Mouse (Mus musculus): Measurements from ENCODE around the gene Arhgef6. TPM values are rescaled to one million over a fixed set of nuclear protein-coding genes. Genes with fewer than 3 reads are reported as not detected.

The Arhgef6 gene
- polyA plus RNA-seq (2021) = 0.18 TPM

DNA sequence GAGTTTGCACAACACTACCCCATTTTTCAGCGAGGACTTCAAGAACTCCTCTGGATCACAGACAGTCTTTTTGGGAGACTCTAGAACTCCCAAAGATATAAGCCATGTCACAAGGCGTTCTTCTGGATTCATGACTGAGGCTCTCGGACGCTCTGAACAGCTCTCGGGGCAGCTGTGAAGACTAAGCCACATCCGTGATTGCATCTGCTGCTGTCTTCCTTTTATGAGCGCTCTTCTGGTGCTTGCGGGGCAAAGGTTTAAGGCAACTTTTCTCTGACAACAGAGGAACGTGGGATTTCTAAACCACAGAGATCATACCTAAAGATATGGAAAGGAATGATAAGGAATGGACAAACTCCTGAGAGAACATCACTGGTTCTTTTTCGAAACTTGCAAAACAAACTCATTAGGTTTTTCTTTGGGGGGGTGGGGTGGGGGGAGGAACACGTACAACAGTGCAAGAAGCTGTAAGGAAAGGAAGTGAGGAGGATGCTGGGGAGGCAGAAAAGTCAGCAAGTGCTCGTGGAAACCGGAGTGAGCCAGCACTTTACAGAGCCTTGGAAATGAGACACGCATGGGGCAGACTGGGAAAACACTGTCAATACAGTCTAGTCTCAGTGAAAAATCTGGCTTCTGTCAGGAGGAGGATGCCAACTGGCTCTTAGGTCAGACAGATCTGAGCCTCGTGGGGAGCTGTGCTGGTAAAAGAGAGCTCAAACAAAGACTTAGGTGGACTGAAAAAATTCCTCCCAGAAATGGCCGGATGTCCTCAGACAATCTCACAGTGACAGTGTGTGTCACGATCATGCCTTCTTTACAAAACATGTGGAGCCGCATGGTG lies at the start of gene Arhgef6:
TSS of gene Arhgef6 (minus strand) at position 359 of the 841 bp plus-strand sequence.
- ChIA-PET POLR2A (interaction anchor here (1.0 kb wide), 1 partner anchor 8 kb away, joined by 3 read pairs; no protein-coding TSS in a partner anchor), CTCF (no interaction called here)
- in situ Hi-C loops (cut with MboI; ENCODE audit: low pct_unique_long_range_greater_than_20kb) = no loop called here
- ATAC-seq (no peak), DNase-seq (ENCODE audit: low read depth, low spot score) (no peak)
- H3K27me3 ChIP-seq = peaks cover 35% of the 10 kb centered on the region
- no peak for TF ChIP-seq CTCF (IDR thresholded peaks at IDR 0.05)

DNA sequence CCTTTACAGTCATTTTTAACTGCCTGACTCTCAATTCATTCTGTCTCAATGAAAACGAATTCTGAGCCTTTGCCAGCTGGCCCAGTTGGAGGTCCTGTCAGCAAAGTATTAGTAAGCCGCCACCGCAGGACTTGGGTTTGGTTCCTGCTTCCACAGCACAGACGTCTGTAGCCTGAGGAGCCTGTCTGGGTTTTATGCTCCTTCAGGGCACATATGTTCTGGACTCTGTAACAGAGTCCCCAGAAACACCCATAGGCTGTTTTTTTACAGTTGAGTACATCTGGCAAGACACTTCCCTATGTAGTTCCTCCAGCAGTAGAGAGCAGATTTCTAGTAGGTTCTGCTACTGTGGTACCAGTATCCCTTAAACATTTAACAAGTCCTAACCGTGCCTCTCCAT lies 42.4 kb upstream of the Arhgef6 start:
- DNase-seq (ENCODE audit: low read depth, low spot score) (no peak), ATAC-seq (no peak)
- peaks cover 12% of the 10 kb centered on the region for H3K27me3 ChIP-seq
- in situ Hi-C loops (cut with MboI; ENCODE audit: low pct_unique_long_range_greater_than_20kb) = no loop called here
- ChIA-PET POLR2A (no interaction called here), CTCF (no interaction called here)
- TF ChIP-seq CTCF (IDR thresholded peaks at IDR 0.05) = no peak

- CTCF ChIA-PET = no interaction called here
Observed at GRCm38 (mm10) chrX:57378579-57378978, 40.0 kb upstream of the Arhgef6 start.

DNA sequence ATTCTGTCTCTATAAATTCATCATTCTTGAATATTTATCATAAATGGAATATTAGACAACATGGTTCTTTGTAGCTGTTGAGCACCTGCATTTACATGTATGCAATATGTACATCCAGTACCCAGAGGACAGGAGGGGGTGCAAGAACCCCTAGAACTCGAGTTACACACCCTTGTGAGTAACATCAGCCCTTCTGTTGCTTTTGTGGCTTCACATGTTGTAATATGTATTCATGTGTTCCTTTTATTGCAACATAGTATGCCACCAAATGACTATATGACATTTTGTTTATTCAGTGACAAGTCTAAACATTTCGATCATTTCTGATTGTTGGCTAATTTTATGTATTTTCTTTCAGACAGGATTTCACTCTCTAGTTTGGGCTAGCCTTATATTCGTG lies 38.6 kb upstream of the Arhgef6 start:
- in situ Hi-C loops (cut with MboI; ENCODE audit: low pct_unique_long_range_greater_than_20kb) = no loop called here
- ATAC-seq = no peak
- H3K27me3 ChIP-seq = peaks cover 2% of the 10 kb centered on the region
- POLR2A ChIA-PET = no interaction called here
- CTCF ChIA-PET = no interaction called here
- DNase-seq (ENCODE audit: low read depth, low spot score) = no peak
- TF ChIP-seq CTCF (IDR thresholded peaks at IDR 0.05) = no peak

More at GRCm38 (mm10) chrX:57378579-57378978, 40.0 kb upstream of the Arhgef6 start:
- DNase-seq (ENCODE audit: low read depth, low spot score) = no peak
- in situ Hi-C loops (cut with MboI; ENCODE audit: low pct_unique_long_range_greater_than_20kb) = no loop called here
- TF ChIP-seq CTCF (IDR thresholded peaks at IDR 0.05) = no peak
- POLR2A ChIA-PET = no interaction called here
- H3K27me3 ChIP-seq = peaks cover 6% of the 10 kb centered on the region
- ATAC-seq = no peak

DNA sequence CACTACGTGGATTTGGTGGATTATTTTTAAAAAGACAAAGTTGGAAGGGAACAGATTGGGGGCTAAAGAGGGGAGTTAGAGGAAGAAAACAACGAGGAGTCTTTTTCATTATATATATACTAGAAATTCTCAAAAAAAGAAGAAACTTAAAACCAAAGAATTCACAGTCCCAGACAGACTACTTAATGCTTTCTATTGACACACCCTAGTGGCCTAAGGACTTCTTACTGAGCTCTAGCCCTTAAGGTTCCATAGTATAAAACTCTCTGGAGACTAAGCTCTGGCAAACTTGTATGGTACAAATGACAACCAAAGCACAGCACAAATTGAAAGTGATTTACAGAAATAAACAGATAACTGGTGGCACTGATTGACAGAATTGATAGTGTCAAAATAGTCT lies 35.5 kb upstream of the Arhgef6 start:
- ATAC-seq = no peak
- POLR2A ChIA-PET = no interaction called here
- no peak for TF ChIP-seq CTCF (IDR thresholded peaks at IDR 0.05)
- CTCF ChIA-PET = no interaction called here
- in situ Hi-C loops (cut with MboI; ENCODE audit: low pct_unique_long_range_greater_than_20kb) = no loop called here
- H3K27me3 ChIP-seq = peaks cover 2% of the 10 kb centered on the region
- DNase-seq (ENCODE audit: low read depth, low spot score) = no peak

DNA sequence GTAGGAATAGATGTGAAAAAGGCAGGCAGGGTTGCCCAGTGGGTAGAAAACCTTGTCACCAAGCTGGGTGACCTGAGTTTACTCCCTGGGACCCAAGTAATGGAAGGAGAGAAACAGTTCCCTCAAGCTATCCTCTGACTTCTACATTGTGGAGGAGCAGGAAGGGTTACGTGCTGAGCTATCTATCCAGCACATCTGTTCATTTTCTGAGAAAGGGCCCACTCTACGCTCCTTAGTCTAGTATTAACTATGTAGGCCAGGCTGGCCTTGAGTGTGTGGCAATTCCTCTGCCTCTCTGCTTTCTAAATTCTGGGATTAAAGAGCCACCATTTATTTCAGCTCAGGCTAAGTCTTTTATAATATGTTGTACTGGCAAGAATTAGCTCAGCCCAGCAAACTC lies 35.0 kb upstream of the Arhgef6 start:
- H3K27me3 ChIP-seq = peaks cover 2% of the 10 kb centered on the region
- ATAC-seq = no peak
- DNase-seq (ENCODE audit: low read depth, low spot score) = no peak
- CTCF ChIA-PET = no interaction called here
- POLR2A ChIA-PET = no interaction called here
- TF ChIP-seq CTCF (IDR thresholded peaks at IDR 0.05) = no peak
- in situ Hi-C loops (cut with MboI; ENCODE audit: low pct_unique_long_range_greater_than_20kb) = no loop called here

DNA sequence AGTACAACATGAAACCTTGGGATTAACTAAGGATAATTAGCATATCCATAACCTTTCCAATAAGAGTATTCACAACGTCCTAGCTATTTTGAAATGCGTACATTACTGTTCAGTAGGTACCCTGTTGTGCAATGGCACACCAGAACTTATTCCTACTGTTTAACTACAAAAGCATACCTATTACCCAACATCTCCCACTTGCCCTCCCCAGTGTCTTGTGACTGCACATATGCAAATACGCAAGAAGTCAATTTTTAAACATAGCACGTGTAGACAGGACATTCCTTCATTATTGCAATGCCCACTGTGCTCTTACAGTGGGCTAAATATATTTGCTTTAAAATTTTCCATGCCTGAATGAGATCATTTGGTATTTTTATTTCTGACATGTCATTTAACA lies 34.4 kb upstream of the Arhgef6 start:
- CTCF ChIA-PET = no interaction called here
- in situ Hi-C loops (cut with MboI; ENCODE audit: low pct_unique_long_range_greater_than_20kb) = no loop called here
- POLR2A ChIA-PET = no interaction called here
- ATAC-seq (no peak), DNase-seq (ENCODE audit: low read depth, low spot score) (no peak)
- TF ChIP-seq CTCF (IDR thresholded peaks at IDR 0.05) = no peak
- H3K27me3 ChIP-seq = peaks cover 2% of the 10 kb centered on the region

GRCm38 (mm10) chrX:57364891-57365569 lies 26.5 kb upstream of the Arhgef6 start:
- no peak for ATAC-seq
- in situ Hi-C loops (cut with MboI; ENCODE audit: low pct_unique_long_range_greater_than_20kb) = no loop called here
- ChIA-PET POLR2A (no interaction called here), CTCF (interaction anchor here (0.9 kb wide), 1 partner anchor 170 kb away, joined by 3 read pairs; no protein-coding TSS in a partner anchor)
- DNase-seq (ENCODE audit: low read depth, low spot score) = no peak
- H3K27me3 ChIP-seq = peaks cover 20% of the 10 kb centered on the region
- no peak for TF ChIP-seq CTCF (IDR thresholded peaks at IDR 0.05)

DNA sequence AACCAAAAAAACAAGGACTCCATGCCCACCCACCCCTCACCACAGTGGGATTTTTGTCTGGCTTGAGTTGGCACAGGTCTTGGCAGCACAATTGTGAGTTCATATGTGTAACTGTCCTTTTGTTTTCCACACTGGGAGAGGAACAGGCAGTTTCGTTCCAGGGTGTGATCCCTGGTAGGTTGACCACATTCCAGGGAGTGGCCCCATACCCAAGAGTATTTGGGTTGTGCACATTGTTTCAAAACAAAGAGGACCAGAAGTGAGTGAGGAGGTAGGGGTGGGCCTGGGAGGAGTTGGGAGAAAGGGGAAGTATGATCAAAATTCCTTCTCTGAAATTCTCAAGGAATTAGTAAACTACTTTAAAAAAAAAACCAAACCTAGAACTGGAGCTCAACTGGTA lies 20.8 kb upstream of the Arhgef6 start:
- in situ Hi-C loops (cut with MboI; ENCODE audit: low pct_unique_long_range_greater_than_20kb) = no loop called here
- ATAC-seq (no peak), DNase-seq (ENCODE audit: low read depth, low spot score) (no peak)
- CTCF ChIA-PET = no interaction called here
- POLR2A ChIA-PET = no interaction called here
- peaks cover 11% of the 10 kb centered on the region for H3K27me3 ChIP-seq
- no peak for TF ChIP-seq CTCF (IDR thresholded peaks at IDR 0.05)

GRCm38 (mm10) chrX:57339220-57339619 lies 691 bp upstream of the Arhgef6 start:
- DNase-seq (ENCODE audit: low read depth, low spot score) = no peak
- ATAC-seq = no peak
- TF ChIP-seq CTCF (IDR thresholded peaks at IDR 0.05) = no peak

DNA sequence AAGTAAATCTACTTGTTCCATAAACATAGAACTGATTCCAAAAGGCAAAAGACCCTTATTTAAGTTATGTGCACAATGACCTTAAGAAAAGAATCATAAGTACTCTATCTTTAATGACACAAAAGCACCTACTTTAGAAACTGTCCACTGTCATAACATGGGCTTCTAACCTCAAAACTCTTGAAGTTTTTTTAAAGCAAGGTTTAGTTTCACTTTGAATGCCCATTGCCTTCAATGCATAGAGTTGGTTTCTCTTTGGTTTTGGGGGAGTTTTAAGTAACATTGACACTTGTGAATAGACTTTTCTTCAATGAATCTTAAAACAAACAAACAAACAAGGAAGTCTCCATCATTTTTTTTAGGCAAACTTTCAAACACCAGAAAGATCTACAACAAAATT lies 947 bp downstream of the Arhgef6 start:
- ChIA-PET CTCF (no interaction called here), POLR2A (no interaction called here)
- peaks cover 28% of the 10 kb centered on the region for H3K27me3 ChIP-seq
- TF ChIP-seq CTCF (IDR thresholded peaks at IDR 0.05) = no peak
- in situ Hi-C loops (cut with MboI; ENCODE audit: low pct_unique_long_range_greater_than_20kb) = no loop called here
- no peak for ATAC-seq
- no peak for DNase-seq (ENCODE audit: low read depth, low spot score)

More at GRCm38 (mm10) chrX:57339220-57339619, 691 bp upstream of the Arhgef6 start:
- ChIA-PET CTCF (no interaction called here), POLR2A (interaction anchor here (1.0 kb wide), 1 partner anchor 8 kb away, joined by 3 read pairs; no protein-coding TSS in a partner anchor)
- peaks cover 36% of the 10 kb centered on the region for H3K27me3 ChIP-seq
- in situ Hi-C loops (cut with MboI; ENCODE audit: low pct_unique_long_range_greater_than_20kb) = no loop called here

All from Patski (cell line).